36 mouse cellular contexts compared by ENCODE assay signal in genomic region chr3:152284306-152284705, GRCm38 (mm10).
"Had no signal": no experiment of that assay in that cellular context is flagged by ENCODE, and none has a peak within 500 bp of the region (broad histone marks: within the 10 kb centered on the region; RNA-seq: fewer than 3 reads in every experiment).

No protein-coding gene starts in this region.

- DNase-seq: heart, postnatal 10 days; heart, postnatal 14 days; heart, postnatal 36 days; heart, postnatal 4 days; kidney, adult 11 months; kidney, adult 18-20 months; kidney, adult 2 months; kidney, adult 8-10 months; kidney, adult 9 months; kidney, postnatal 10 days; kidney, postnatal 14 days; kidney, postnatal 25 days; kidney, postnatal 36 days; kidney, postnatal 4 days; layer of hippocampus, adult 9-11 months; layer of hippocampus, postnatal 36 days had no signal

- H3K36me3 ChIP-seq: intestine, embryonic 15.5 days had no signal

- H3K4me3 ChIP-seq: heart, embryonic 10.5 days; heart, embryonic 12.5 days; heart, embryonic 13.5 days; heart, embryonic 15.5 days; hindbrain, embryonic 10.5 days; hindbrain, embryonic 12.5 days; hindbrain, embryonic 13.5 days; hindbrain, embryonic 15.5 days; intestine, embryonic 15.5 days; kidney, embryonic 15.5 days; layer of hippocampus, adult 2 months; left cerebral cortex, adult 2 months had no signal

- H3K9ac ChIP-seq: heart, embryonic 12.5 days; heart, embryonic 13.5 days; heart, embryonic 15.5 days; hindbrain, embryonic 12.5 days; hindbrain, embryonic 13.5 days; hindbrain, embryonic 14.5 days; hindbrain, embryonic 15.5 days; intestine, embryonic 15.5 days; kidney, embryonic 15.5 days had no signal

- ATAC-seq: hindbrain, embryonic 16.5 days; hindbrain, postnatal 0 days; inflammation-experienced regulatory T-cells, adult 6 months; intestine, embryonic 15.5 days; intestine, embryonic 16.5 days; intestine, postnatal 0 days had no signal

- H3K27me3 ChIP-seq: heart, embryonic 12.5 days; heart, embryonic 13.5 days; heart, embryonic 15.5 days; hindbrain, embryonic 12.5 days; hindbrain, embryonic 13.5 days; hindbrain, embryonic 15.5 days; intestine, embryonic 15.5 days; kidney, embryonic 15.5 days had no signal

- H3K4me2 ChIP-seq: heart, embryonic 11.5 days; heart, embryonic 12.5 days; heart, embryonic 13.5 days; heart, embryonic 15.5 days; hindbrain, embryonic 12.5 days; hindbrain, embryonic 13.5 days; hindbrain, embryonic 14.5 days; hindbrain, embryonic 15.5 days; intestine, embryonic 15.5 days; kidney, embryonic 15.5 days had no signal

- H3K27ac ChIP-seq: heart, embryonic 10.5 days; heart, embryonic 13.5 days; heart, embryonic 15.5 days; hindbrain, embryonic 10.5 days; hindbrain, embryonic 12.5 days; hindbrain, embryonic 13.5 days; hindbrain, embryonic 14.5 days; hindbrain, embryonic 15.5 days; hindbrain, postnatal 0 days; intestine, embryonic 15.5 days; kidney, embryonic 15.5 days; kidney, postnatal 0 days; layer of hippocampus, adult 2 months; left cerebral cortex, adult 2 months had no signal

- H3K9me3 ChIP-seq: heart, embryonic 10.5 days; heart, embryonic 12.5 days; heart, embryonic 13.5 days; heart, embryonic 15.5 days; hindbrain, embryonic 10.5 days; hindbrain, embryonic 12.5 days; hindbrain, embryonic 13.5 days; hindbrain, embryonic 15.5 days; intestine, embryonic 15.5 days; kidney, embryonic 15.5 days had no signal

- H3K4me1 ChIP-seq: heart, embryonic 10.5 days; heart, embryonic 12.5 days; heart, embryonic 15.5 days; hindbrain, embryonic 10.5 days; hindbrain, embryonic 12.5 days; hindbrain, embryonic 13.5 days; hindbrain, embryonic 15.5 days; intestine, embryonic 15.5 days; kidney, embryonic 15.5 days had no signal
